Mouse (Mus musculus) cerebellum, adult 9-10 months (tissue): ENCODE results near the gene Smim10l2a.

Source experiments
- DNase-seq: peaks from one replicate; pipeline ENCODE4 v3.0.0; 2022

The Smim10l2a gene

GRCm38 (mm10) chrX:56374431-56375128, at the start of gene Smim10l2a:
Gene Smim10l2a, plus strand, starts transcription at chrX:56374586.
- DNase-seq, result peak; percentile 73

GRCm38 (mm10) chrX:56332046-56332445, 42.3 kb upstream of the Smim10l2a start:
- no peak for DNase-seq

- no peak for DNase-seq
Observed at GRCm38 (mm10) chrX:56340305-56340704, 34.1 kb upstream of the Smim10l2a start.

- no peak for DNase-seq
Observed at GRCm38 (mm10) chrX:56342921-56343320, 31.5 kb upstream of the Smim10l2a start.

GRCm38 (mm10) chrX:56346176-56346931, 28.0 kb upstream of the Smim10l2a start, which contains the start of gene Zfp449:
Gene Zfp449, plus strand, starts transcription at chrX:56346400.
- peak; percentile 76 for DNase-seq

GRCm38 (mm10) chrX:56346932-56347253, 27.5 kb upstream of the Smim10l2a start:
- DNase-seq, result peak; percentile 30

GRCm38 (mm10) chrX:56380852-56381251, 6.5 kb downstream of the Smim10l2a start:
- DNase-seq, result no peak

- DNase-seq, result no peak
Observed at GRCm38 (mm10) chrX:56384142-56384541, 9.8 kb downstream of the Smim10l2a start.

- no peak for DNase-seq
Observed at GRCm38 (mm10) chrX:56404646-56405045, 30.3 kb downstream of the Smim10l2a start.

- DNase-seq, result no peak
Observed at GRCm38 (mm10) chrX:56405482-56405881, 31.1 kb downstream of the Smim10l2a start.

- DNase-seq, result no peak
Observed at GRCm38 (mm10) chrX:56406128-56406527, 31.7 kb downstream of the Smim10l2a start.

GRCm38 (mm10) chrX:56416277-56416676, 41.9 kb downstream of the Smim10l2a start:
- no peak for DNase-seq

GRCm38 (mm10) chrX:56417541-56417940, 43.2 kb downstream of the Smim10l2a start:
- no peak for DNase-seq
